Mouse (Mus musculus) CH12.LX (cell line): ENCODE results near the gene AL607142.1. TPM values are rescaled to one million over a fixed set of nuclear protein-coding genes. Genes with fewer than 3 reads are reported as not detected.

Experiments used
- DNase-seq: peaks from one replicate; pipeline ENCODE4 v3.0.0-alpha.2; 2013; ENCODE audit errors: extremely low read depth
- H3K27ac ChIP-seq: 2 replicates; pipeline ENCODE4 v1.5.1; 2012; ENCODE audit warnings: low read depth, mild to moderate bottlenecking, control low read depth, moderate library complexity; ENCODE audit not compliant: insufficient read depth
- H3K27me3 ChIP-seq: replicated peaks from 2 replicates; pipeline ENCODE3; 2012; ENCODE audit warnings: inconsistent platforms
- H3K36me3 ChIP-seq, 2 experiments: replicated peaks in 1 of 2; 2 replicates each; pipeline versions ENCODE3 to v1.6.1; 2012; ENCODE audit warnings: inconsistent platforms in 1 of 2, low read length in 1 of 2, mild to moderate bottlenecking in 1 of 2, mixed read lengths in 1 of 2, moderate library complexity in 1 of 2; ENCODE audit not compliant: control insufficient read depth in 1 of 2, insufficient read depth in 1 of 2
- H3K4me1 ChIP-seq, 2 experiments: 2 replicates each; pipeline ENCODE4 v1.6.1; 2012; ENCODE audit warnings: inconsistent platforms in 1 of 2, moderate library complexity in 1 of 2; ENCODE audit not compliant: insufficient read depth in 2 of 2, control insufficient read depth in 1 of 2
- H3K4me2 ChIP-seq: 2 replicates; pipeline ENCODE4 v1.6.1; 2012; ENCODE audit warnings: low read depth, mild to moderate bottlenecking, control low read depth; ENCODE audit not compliant: poor library complexity, insufficient read depth, severe bottlenecking
- H3K4me3 ChIP-seq, 3 experiments: fragments of 150-350 bp in 1 of 3; sonication (generic) in 1 of 3; replicated peaks in 1 of 3; 2 replicates each; pipeline versions ENCODE3 to v1.5.1; 2011 to 2012; ENCODE audit warnings: low read depth in 2 of 3, low read length in 2 of 3, mild to moderate bottlenecking in 2 of 3, moderate library complexity in 2 of 3, control low read depth in 1 of 3, improper control_type of control experiment in 1 of 3, inconsistent platforms in 1 of 3, mixed read lengths in 1 of 3; ENCODE audit not compliant: poor library complexity in 1 of 3
- H3K79me2 ChIP-seq: replicated peaks from 2 replicates; pipeline ENCODE4 v1.6.1; 2012; ENCODE audit warnings: mild to moderate bottlenecking, moderate library complexity; ENCODE audit not compliant: control insufficient read depth, poor library complexity, insufficient read depth, severe bottlenecking; ENCODE audit errors: extremely low read depth
- H3K9ac ChIP-seq: 2 replicates; pipeline ENCODE4 v1.6.1; 2012; ENCODE audit warnings: low read depth, mild to moderate bottlenecking, control low read depth, moderate library complexity; ENCODE audit not compliant: insufficient read depth
- H3K9me3 ChIP-seq: replicated peaks from 2 replicates; pipeline ENCODE3; 2012; ENCODE audit warnings: low read length, inconsistent platforms, mixed read lengths
- BHLHE40 ChIP-seq: IDR thresholded peaks from 2 replicates; pipeline ENCODE4 v1.6.1; 2011; ENCODE audit warnings: mild to moderate bottlenecking, low read depth, low read length, improper control_type of control experiment
- CHD1 ChIP-seq: IDR thresholded peaks from 2 replicates; pipeline ENCODE4 v1.6.1; 2012; ENCODE audit warnings: low read depth, low read length, improper control_type of control experiment, inconsistent platforms
- CHD2 ChIP-seq: IDR thresholded peaks from 2 replicates; pipeline ENCODE4 v1.6.1; 2011; ENCODE audit warnings: low read length, improper control_type of control experiment
- CTCF ChIP-seq, 2 experiments: IDR thresholded peaks in 1 of 2; conservative IDR thresholded peaks in 1 of 2; 2 replicates each; pipeline ENCODE4 v1.5.1; 2011 to 2012; ENCODE audit warnings: low read depth in 2 of 2, low read length in 2 of 2, improper control_type of control experiment in 1 of 2, inconsistent platforms in 1 of 2, mild to moderate bottlenecking in 1 of 2, moderate library complexity in 1 of 2
- E2F4 ChIP-seq: IDR thresholded peaks from 2 replicates; pipeline ENCODE4 v1.6.1; 2011; ENCODE audit warnings: low read depth, low read length, improper control_type of control experiment; ENCODE audit not compliant: insufficient replicate concordance
- ELF1 ChIP-seq: IDR thresholded peaks from 2 replicates; pipeline ENCODE4 v1.6.1; 2014; ENCODE audit warnings: low read depth, mild to moderate bottlenecking, inconsistent platforms, low read length, improper control_type of control experiment
- EP300 ChIP-seq: IDR thresholded peaks from 2 replicates; pipeline ENCODE4 v1.6.1; 2011; ENCODE audit warnings: low read length, improper control_type of control experiment
- ETS1 ChIP-seq: conservative IDR thresholded peaks from 2 replicates; pipeline ENCODE4 v1.6.1; 2012; ENCODE audit warnings: low read depth, mild to moderate bottlenecking, inconsistent platforms, low read length, improper control_type of control experiment, moderate library complexity
- HCFC1 ChIP-seq: IDR thresholded peaks from 2 replicates; pipeline ENCODE4 v1.6.1; 2012; ENCODE audit warnings: low read depth, mild to moderate bottlenecking, inconsistent platforms, low read length, improper control_type of control experiment
- IRF4 ChIP-seq: IDR thresholded peaks from 2 replicates; pipeline ENCODE4 v1.6.1; 2014; ENCODE audit warnings: low read depth, mild to moderate bottlenecking, inconsistent platforms, low read length, improper control_type of control experiment
- MAZ ChIP-seq: IDR thresholded peaks from 2 replicates; pipeline ENCODE4 v1.6.1; 2012; ENCODE audit warnings: low read depth, mild to moderate bottlenecking, inconsistent platforms, low read length, improper control_type of control experiment, moderate library complexity
- MEF2A ChIP-seq: IDR thresholded peaks from 2 replicates; pipeline ENCODE4 v1.6.1; 2014; ENCODE audit warnings: low read depth, mild to moderate bottlenecking, inconsistent platforms, low read length, improper control_type of control experiment, borderline replicate concordance
- MXI1 ChIP-seq: IDR thresholded peaks from 2 replicates; pipeline ENCODE4 v1.6.1; 2011; ENCODE audit warnings: mild to moderate bottlenecking, low read depth, low read length, improper control_type of control experiment
- NRF1 ChIP-seq: IDR thresholded peaks from 2 replicates; pipeline ENCODE4 v1.6.1; 2014; ENCODE audit warnings: low read depth, mild to moderate bottlenecking, inconsistent platforms, low read length, improper control_type of control experiment, moderate library complexity
- POLR2A ChIP-seq: IDR thresholded peaks from 2 replicates; pipeline ENCODE4 v1.6.1; 2011; ENCODE audit warnings: low read depth, mild to moderate bottlenecking, improper control_type of control experiment, low read length
- POLR2AphosphoS2 ChIP-seq: IDR thresholded peaks from 2 replicates; pipeline ENCODE4 v1.6.1; 2011; ENCODE audit warnings: low read depth, low read length, improper control_type of control experiment
- RAD21 ChIP-seq: IDR thresholded peaks from 2 replicates; pipeline ENCODE4 v1.6.1; 2011; ENCODE audit warnings: low read depth, mild to moderate bottlenecking, low read length, improper control_type of control experiment, moderate library complexity
- RCOR1 ChIP-seq: conservative IDR thresholded peaks from 2 replicates; pipeline ENCODE4 v1.6.1; 2012; ENCODE audit warnings: low read depth, mild to moderate bottlenecking, inconsistent platforms, low read length, improper control_type of control experiment
- SIN3A ChIP-seq: IDR thresholded peaks from 2 replicates; pipeline ENCODE4 v1.6.1; 2012; ENCODE audit warnings: low read length, improper control_type of control experiment, inconsistent platforms
- TCF12 ChIP-seq: IDR thresholded peaks from 2 replicates; pipeline ENCODE4 v1.6.1; 2014; ENCODE audit warnings: low read depth, mild to moderate bottlenecking, inconsistent platforms, low read length, improper control_type of control experiment
- UBTF ChIP-seq: IDR thresholded peaks from 2 replicates; pipeline ENCODE4 v1.6.1; 2012; ENCODE audit warnings: low read depth, mild to moderate bottlenecking, inconsistent platforms, low read length, improper control_type of control experiment, moderate library complexity
- USF2 ChIP-seq: conservative IDR thresholded peaks from 2 replicates; pipeline ENCODE4 v1.6.1; 2011; ENCODE audit warnings: low read depth, low read length, improper control_type of control experiment
- ZMIZ1 ChIP-seq: IDR thresholded peaks from 2 replicates; pipeline ENCODE4 v1.6.1; 2012; ENCODE audit warnings: low read depth, mild to moderate bottlenecking, inconsistent platforms, low read length, improper control_type of control experiment
- dilution Hi-C: fragments of 300-500 bp; cut with MboI; formaldehyde crosslinking; loops from 2 replicates; pipeline ENCODE4 v1.14.3; 2020; ENCODE audit warnings: low sequenced_read_pairs; ENCODE audit not compliant: extremely low pct_unique_long_range_greater_than_20kb, extremely low pct_ligation_motif_present
- in situ Hi-C: fragments of 300-500 bp; cut with MboI; formaldehyde crosslinking; loops from 3 replicates; pipeline ENCODE4 v1.14.3; 2019; ENCODE audit warnings: low sequenced_read_pairs, low pct_ligation_motif_present, low pct_unique_long_range_greater_than_20kb, mixed read lengths
- polyA plus RNA-seq: library from polyadenylated mRNA; unstranded; fragments of >175 nt; gene quantifications from 2 replicates; pipeline ENCODE4 v1.2.1, GENCODE M21; 2012; ENCODE audit warnings: low read depth; ENCODE audit not compliant: insufficient read length
- total RNA-seq, 2 experiments: library from RNA; depleted of rRNA; stranded (reverse); fragments of 300-350 nt in 1 of 2; fragments of >200 nt in 1 of 2; gene quantifications; 2 replicates each; pipeline ENCODE4 v1.2.3; 2012 to 2014

The AL607142.1 gene
- total and polyA plus RNA-seq, 3 experiments: 22.0 TPM; not detected in 2

GRCm38 (mm10) chr4:120053026-120054005 is 11.5 kb upstream of the AL607142.1 start (continued):
- no peak for TF ChIP-seq E2F4
- TF ChIP-seq, all 38 proteins: peak for 23

GRCm38 (mm10) chr4:120054145-120054544 is 10.7 kb upstream of the AL607142.1 start:
- H3K79me2 ChIP-seq: peaks cover 37% of the 10 kb centered on the region
- peak overlapping the region; percentile 32; the same call in 1 of the 2 replicates for H3K9ac ChIP-seq
- TF ChIP-seq MAZ: 0 out of 2 replicates have a peak, but pooled peaks have one; percentile 22
- no peak for TF ChIP-seq RAD21
- TF ChIP-seq TCF12: peak; percentile 62
- peak; percentile 84 for TF ChIP-seq BHLHE40
- peak; percentile 26; the same call in 1 of the 2 replicates for TF ChIP-seq POLR2A
- no peak for TF ChIP-seq USF2
- no peak for TF ChIP-seq CHD1
- peak; percentile 81 for TF ChIP-seq ETS1
- TF ChIP-seq CHD2: peak; percentile 32; the same call in 1 of the 2 replicates
- peak; percentile 26; the same call in 1 of the 2 replicates for TF ChIP-seq ELF1
- TF ChIP-seq SIN3A: no peak
- 0 out of 2 replicates have a peak, but pooled peaks have one; percentile 21 for TF ChIP-seq ZMIZ1
- TF ChIP-seq EP300: peak; percentile 75; the same call in 1 of the 2 replicates
- TF ChIP-seq MXI1: peak; percentile 18; the same call in 1 of the 2 replicates
- peak; percentile 70; the same call in 1 of the 2 replicates for TF ChIP-seq MEF2A
- no peak for TF ChIP-seq HCFC1
- TF ChIP-seq POLR2AphosphoS2: no peak
- TF ChIP-seq UBTF: peak; percentile 72; the same call in 1 of the 2 replicates
- TF ChIP-seq CTCF (conservative IDR thresholded peaks at IDR 0.05 in 1 of 2, IDR thresholded peaks at IDR 0.05 in 1 of 2; ENCODE audit: low read depth in 2 of 2, low read length in 2 of 2): no peak
- TF ChIP-seq NRF1: peak; percentile 42; the same call in 1 of the 2 replicates
- TF ChIP-seq IRF4: peak; percentile 70
- peak; percentile 7; the same call in 1 of the 2 replicates for TF ChIP-seq RCOR1
- dilution Hi-C loops: no loop called here
- H3K4me3 ChIP-seq: peak overlapping the region in 1 of 3 experiments; percentile 12
- in situ Hi-C loops: loop anchor here (5.0 kb wide), 1 partner anchor 87 kb away; no protein-coding TSS in a partner anchor
- H3K4me2 ChIP-seq: peak overlapping the region; percentile 68
- H3K27ac ChIP-seq: peak overlapping the region; percentile 96
- peaks cover 54 to 90% of the 10 kb centered on the region in 2 experiments for H3K4me1 ChIP-seq
- peak; percentile 78 for DNase-seq
- no peaks in the 10 kb centered on the region for H3K27me3 ChIP-seq
- no peaks in the 10 kb centered on the region for H3K9me3 ChIP-seq
- H3K36me3 ChIP-seq: peaks cover 0 to 42% of the 10 kb centered on the region in 2 experiments
